Comparison of ENCODE assay signal across 14 mouse cellular contexts in the genomic region with DNA sequence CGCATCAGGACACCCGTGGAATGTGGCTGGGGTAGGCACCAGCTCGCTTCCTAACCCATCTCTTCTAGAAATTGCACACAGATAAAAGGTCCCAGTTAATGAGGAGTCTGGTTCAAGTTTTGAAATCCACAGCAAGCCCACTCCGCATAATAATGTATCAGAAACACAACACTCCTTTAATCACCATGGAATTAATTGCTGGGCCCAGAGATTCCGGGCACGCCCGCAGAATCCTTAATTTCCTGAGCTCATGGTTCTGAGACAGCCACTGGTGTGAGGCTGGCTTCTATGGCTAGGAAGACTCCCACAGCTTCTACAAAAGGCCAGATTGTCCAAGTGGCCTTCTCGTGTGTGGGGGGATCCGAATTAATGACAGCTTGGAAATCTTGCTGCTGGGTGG. TPM values are rescaled to one million over a fixed set of nuclear protein-coding genes. Genes with fewer than 3 reads are reported as not detected.
DNase-seq lines count a peak whose midpoint lies in the region; ATAC-seq and TF ChIP-seq lines count a peak whose summit lies in the region.
"Had no signal": no experiment of that assay in that cellular context is flagged by ENCODE, and none has a peak within 500 bp of the region (broad histone marks: within the 10 kb centered on the region; RNA-seq: fewer than 3 reads in every experiment).

No protein-coding gene starts in this region.

- no peak overlapping the region for H3K4me3 ChIP-seq in forebrain, embryonic 14.5 days (ENCODE audit: low read depth, low read length)
- H3K4me3 ChIP-seq in midbrain, postnatal 0 days (ENCODE audit: low read depth, low read length), result no peak overlapping the region
- no peak overlapping the region for H3K4me3 ChIP-seq in intestine, postnatal 0 days (ENCODE audit: low read depth, low read length)
- H3K4me3 ChIP-seq: neural tube, embryonic 15.5 days had no signal

- peak; percentile 60 for ATAC-seq in forebrain, embryonic 14.5 days
- ATAC-seq in midbrain, postnatal 0 days (ENCODE audit: low FRiP score), result peak; percentile 56
- ATAC-seq in intestine, postnatal 0 days, result no peak

- no peak for TF ChIP-seq CTCF in midbrain, postnatal 0 days (IDR thresholded peaks at IDR 0.05)
- TF ChIP-seq CTCF in intestine, postnatal 0 days (IDR thresholded peaks at IDR 0.05; ENCODE audit: low read depth), result no peak

- no peaks in the 10 kb centered on the region for H3K36me3 ChIP-seq in forebrain, embryonic 14.5 days (ENCODE audit: control insufficient read depth, insufficient read depth, low read length)
- no peaks in the 10 kb centered on the region for H3K36me3 ChIP-seq in midbrain, postnatal 0 days (ENCODE audit: insufficient read depth, low read length)
- H3K36me3 ChIP-seq in intestine, postnatal 0 days (ENCODE audit: control insufficient read depth, insufficient read depth), result no peaks in the 10 kb centered on the region
- H3K36me3 ChIP-seq: neural tube, embryonic 15.5 days had no signal

- no peak overlapping the region for H3K9ac ChIP-seq in forebrain, embryonic 14.5 days (ENCODE audit: low read length)
- no peak overlapping the region for H3K9ac ChIP-seq in midbrain, postnatal 0 days (replicated peaks; ENCODE audit: low read length, poor library complexity, severe bottlenecking)
- H3K9ac ChIP-seq in intestine, postnatal 0 days (ENCODE audit: low read depth, low read length), result no peak overlapping the region
- H3K9ac ChIP-seq: neural tube, embryonic 15.5 days had no signal

- H3K4me1 ChIP-seq in forebrain, embryonic 14.5 days (ENCODE audit: control insufficient read depth, insufficient read depth, low read length), result peaks cover 32% of the 10 kb centered on the region
- 0 out of 2 replicates have a peak, but pooled peaks cover 3% of the 10 kb centered on the region for H3K4me1 ChIP-seq in midbrain, postnatal 0 days (ENCODE audit: insufficient read depth, low read length)
- H3K4me1 ChIP-seq in intestine, postnatal 0 days (replicated peaks; ENCODE audit: control insufficient read depth, insufficient read depth, low read length), result no peaks in the 10 kb centered on the region

- DNase-seq in left cerebral cortex, adult 11 months (ENCODE audit: low spot score), result peak; percentile 23
- DNase-seq in left cerebral cortex, adult 18-20 months (ENCODE audit: low spot score in 2 of 2), result no peak
- peak; percentile 80 for DNase-seq in forebrain, embryonic 14.5 days (ENCODE audit: low spot score)
- DNase-seq in layer of hippocampus, adult 8-10 months (ENCODE audit: low spot score in 2 of 2), result peak; percentile 44 to 45
- DNase-seq in midbrain, postnatal 0 days (ENCODE audit: low spot score), result peak; percentile 69
- no peak for DNase-seq in heart, adult 11 months
- no peak for DNase-seq in urinary bladder, postnatal 4 days (ENCODE audit: low spot score in 2 of 2)
- DNase-seq: heart, adult 18-20 months; kidney, postnatal 25 days; liver; lung, postnatal 10 days had no signal

- peak overlapping the region; percentile 71; the same call in 1 of the 2 replicates for H3K27ac ChIP-seq in forebrain, embryonic 14.5 days (ENCODE audit: low read depth, low read length)
- 0 out of 2 replicates have a peak overlapping the region, but pooled peaks have one; percentile 26 for H3K27ac ChIP-seq in midbrain, postnatal 0 days (ENCODE audit: low read depth, low read length)
- no peak overlapping the region for H3K27ac ChIP-seq in intestine, postnatal 0 days (ENCODE audit: low read depth, low read length)
- H3K27ac ChIP-seq: neural tube, embryonic 15.5 days; stomach, postnatal 0 days had no signal

- 14% methylated on average over 9 of the region's 9 CpGs for WGBS in forebrain, embryonic 14.5 days
- 55% methylated on average over 9 of the region's 9 CpGs for WGBS in midbrain, postnatal 0 days
- 90% methylated on average over 9 of the region's 9 CpGs for WGBS in intestine, postnatal 0 days

- no peaks in the 10 kb centered on the region for H3K9me3 ChIP-seq in forebrain, embryonic 14.5 days (replicated peaks; ENCODE audit: control insufficient read depth, low read length)
- no peaks in the 10 kb centered on the region for H3K9me3 ChIP-seq in midbrain, postnatal 0 days (ENCODE audit: low read length)
- no peaks in the 10 kb centered on the region for H3K9me3 ChIP-seq in intestine, postnatal 0 days (ENCODE audit: control insufficient read depth)
- H3K9me3 ChIP-seq: neural tube, embryonic 15.5 days had no signal

- H3K27me3 ChIP-seq in forebrain, embryonic 14.5 days (replicated peaks; ENCODE audit: control insufficient read depth, insufficient read depth, low read length), result no peaks in the 10 kb centered on the region
- no peaks in the 10 kb centered on the region for H3K27me3 ChIP-seq in midbrain, postnatal 0 days (ENCODE audit: insufficient read depth, low read length)
- no peaks in the 10 kb centered on the region for H3K27me3 ChIP-seq in intestine, postnatal 0 days (replicated peaks; ENCODE audit: control insufficient read depth, insufficient read depth, low read length)
- H3K27me3 ChIP-seq: neural tube, embryonic 15.5 days had no signal

- H3K4me2 ChIP-seq in forebrain, embryonic 14.5 days (ENCODE audit: low read length), result no peak overlapping the region
- no peak overlapping the region for H3K4me2 ChIP-seq in midbrain, postnatal 0 days (ENCODE audit: low read depth, low read length, poor library complexity, severe bottlenecking)
- H3K4me2 ChIP-seq in intestine, postnatal 0 days (replicated peaks; ENCODE audit: low read depth), result no peak overlapping the region
- H3K4me2 ChIP-seq: neural tube, embryonic 15.5 days had no signal

RNA-seq across cellular contexts. Expression of gene Emid1, which starts 15.3 kb away (rescaled TPM):
- 1 to 10 TPM; 3.6 to 5.3 TPM for total RNA-seq in left cerebral cortex, adult 18-20 months (2021)
- polyA plus RNA-seq in forebrain, embryonic 14.5 days (2014; fragmentation: Nextera tagmentation; extraction: Ambion mirVana), result 13.0 and 15.1 TPM in 2 replicates
- 1 to 10 TPM; 3.7 to 6.5 (median 5.2) TPM for total RNA-seq in layer of hippocampus, adult 8-10 months (2022)
- 4.8 and 10.8 TPM in 2 replicates for total RNA-seq in midbrain, postnatal 0 days (2014; rRNA removed)
- polyA plus RNA-seq in midbrain, postnatal 0 days (2015; fragmentation: Nextera tagmentation; extraction: Ambion mirVana), result 14.5 and 16.9 TPM in 2 replicates
- 47.9 and 56.4 TPM in 2 replicates for polyA plus RNA-seq in intestine, postnatal 0 days (2015; fragmentation: Nextera tagmentation; extraction: Ambion mirVana)

Comparison
In these comparisons a context has a peak if more than half of its experiments do, and no peak if none do; other contexts are left out.
1. DNase-seq: peak in left cerebral cortex, adult 11 months (single experiment), forebrain, embryonic 14.5 days (single experiment), layer of hippocampus, adult 8-10 months (2 of 2) and midbrain, postnatal 0 days (single experiment); none in left cerebral cortex, adult 18-20 months (0 of 2), heart, adult 11 months (single experiment) and urinary bladder, postnatal 4 days (0 of 2).